Mouse (Mus musculus): ENCODE data around the gene Nudt7.

GRCm38 (mm10) chr8:114165741-114166140 is 32.4 kb downstream of the Nudt7 start:
- no peak for TF ChIP-seq CTCF (IDR thresholded peaks at IDR 0.05; ENCODE audit: insufficient read depth, low read length)
- TF ChIP-seq POLR2A (IDR thresholded peaks at IDR 0.05; ENCODE audit: borderline replicate concordance, extremely low read depth, low read depth, low read length), result no peak
